Mouse (Mus musculus) CH12.LX (cell line): ENCODE measurements around the gene Ehmt1. TPM values are rescaled to one million over a fixed set of nuclear protein-coding genes. Genes with fewer than 3 reads are reported as not detected.

ENCODE experiments used
- DNase-seq: peaks from one replicate; pipeline ENCODE4 v3.0.0-alpha.2; 2013; ENCODE audit errors: extremely low read depth
- H3K27ac ChIP-seq: 2 replicates; pipeline ENCODE4 v1.5.1; 2012; ENCODE audit warnings: low read depth, mild to moderate bottlenecking, control low read depth, moderate library complexity; ENCODE audit not compliant: insufficient read depth
- H3K27me3 ChIP-seq: replicated peaks from 2 replicates; pipeline ENCODE3; 2012; ENCODE audit warnings: inconsistent platforms
- H3K36me3 ChIP-seq, 2 experiments: replicated peaks in 1 of 2; 2 replicates each; pipeline versions ENCODE3 to v1.6.1; 2012; ENCODE audit warnings: inconsistent platforms in 1 of 2, low read length in 1 of 2, mild to moderate bottlenecking in 1 of 2, mixed read lengths in 1 of 2, moderate library complexity in 1 of 2; ENCODE audit not compliant: control insufficient read depth in 1 of 2, insufficient read depth in 1 of 2
- H3K4me1 ChIP-seq, 2 experiments: 2 replicates each; pipeline ENCODE4 v1.6.1; 2012; ENCODE audit warnings: inconsistent platforms in 1 of 2, moderate library complexity in 1 of 2; ENCODE audit not compliant: insufficient read depth in 2 of 2, control insufficient read depth in 1 of 2
- H3K4me2 ChIP-seq: 2 replicates; pipeline ENCODE4 v1.6.1; 2012; ENCODE audit warnings: low read depth, mild to moderate bottlenecking, control low read depth; ENCODE audit not compliant: poor library complexity, insufficient read depth, severe bottlenecking
- H3K4me3 ChIP-seq, 3 experiments: fragments of 150-350 bp in 1 of 3; sonication (generic) in 1 of 3; replicated peaks in 1 of 3; 2 replicates each; pipeline versions ENCODE3 to v1.5.1; 2011 to 2012; ENCODE audit warnings: low read depth in 2 of 3, low read length in 2 of 3, mild to moderate bottlenecking in 2 of 3, moderate library complexity in 2 of 3, control low read depth in 1 of 3, improper control_type of control experiment in 1 of 3, inconsistent platforms in 1 of 3, mixed read lengths in 1 of 3; ENCODE audit not compliant: poor library complexity in 1 of 3
- H3K79me2 ChIP-seq: replicated peaks from 2 replicates; pipeline ENCODE4 v1.6.1; 2012; ENCODE audit warnings: mild to moderate bottlenecking, moderate library complexity; ENCODE audit not compliant: control insufficient read depth, poor library complexity, insufficient read depth, severe bottlenecking; ENCODE audit errors: extremely low read depth
- H3K9ac ChIP-seq: 2 replicates; pipeline ENCODE4 v1.6.1; 2012; ENCODE audit warnings: low read depth, mild to moderate bottlenecking, control low read depth, moderate library complexity; ENCODE audit not compliant: insufficient read depth
- H3K9me3 ChIP-seq: replicated peaks from 2 replicates; pipeline ENCODE3; 2012; ENCODE audit warnings: low read length, inconsistent platforms, mixed read lengths
- BHLHE40 ChIP-seq: IDR thresholded peaks from 2 replicates; pipeline ENCODE4 v1.6.1; 2011; ENCODE audit warnings: mild to moderate bottlenecking, low read depth, low read length, improper control_type of control experiment
- CHD2 ChIP-seq: IDR thresholded peaks from 2 replicates; pipeline ENCODE4 v1.6.1; 2011; ENCODE audit warnings: low read length, improper control_type of control experiment
- E2F4 ChIP-seq: IDR thresholded peaks from 2 replicates; pipeline ENCODE4 v1.6.1; 2011; ENCODE audit warnings: low read depth, low read length, improper control_type of control experiment; ENCODE audit not compliant: insufficient replicate concordance
- ELF1 ChIP-seq: IDR thresholded peaks from 2 replicates; pipeline ENCODE4 v1.6.1; 2014; ENCODE audit warnings: low read depth, mild to moderate bottlenecking, inconsistent platforms, low read length, improper control_type of control experiment
- GABPA ChIP-seq: IDR thresholded peaks from 2 replicates; pipeline ENCODE4 v1.6.1; 2012; ENCODE audit warnings: low read depth, low read length, improper control_type of control experiment, inconsistent platforms; ENCODE audit not compliant: insufficient replicate concordance
- HCFC1 ChIP-seq: IDR thresholded peaks from 2 replicates; pipeline ENCODE4 v1.6.1; 2012; ENCODE audit warnings: low read depth, mild to moderate bottlenecking, inconsistent platforms, low read length, improper control_type of control experiment
- MAFK ChIP-seq: IDR thresholded peaks from 2 replicates; pipeline ENCODE4 v1.6.1; 2011; ENCODE audit warnings: low read length, improper control_type of control experiment; ENCODE audit not compliant: insufficient replicate concordance
- MAZ ChIP-seq: IDR thresholded peaks from 2 replicates; pipeline ENCODE4 v1.6.1; 2012; ENCODE audit warnings: low read depth, mild to moderate bottlenecking, inconsistent platforms, low read length, improper control_type of control experiment, moderate library complexity
- MEF2A ChIP-seq: IDR thresholded peaks from 2 replicates; pipeline ENCODE4 v1.6.1; 2014; ENCODE audit warnings: low read depth, mild to moderate bottlenecking, inconsistent platforms, low read length, improper control_type of control experiment, borderline replicate concordance
- MYC ChIP-seq: IDR thresholded peaks from 2 replicates; pipeline ENCODE4 v1.6.1; 2011; ENCODE audit warnings: low read depth, mild to moderate bottlenecking, improper control_type of control experiment, low read length
- NRF1 ChIP-seq: IDR thresholded peaks from 2 replicates; pipeline ENCODE4 v1.6.1; 2014; ENCODE audit warnings: low read depth, mild to moderate bottlenecking, inconsistent platforms, low read length, improper control_type of control experiment, moderate library complexity
- PAX5 ChIP-seq: IDR thresholded peaks from 2 replicates; pipeline ENCODE4 v1.6.1; 2012; ENCODE audit warnings: low read length, inconsistent platforms, mixed read lengths
- POLR2A ChIP-seq: IDR thresholded peaks from 2 replicates; pipeline ENCODE4 v1.6.1; 2011; ENCODE audit warnings: low read depth, mild to moderate bottlenecking, improper control_type of control experiment, low read length
- RCOR1 ChIP-seq: conservative IDR thresholded peaks from 2 replicates; pipeline ENCODE4 v1.6.1; 2012; ENCODE audit warnings: low read depth, mild to moderate bottlenecking, inconsistent platforms, low read length, improper control_type of control experiment
- SMC3 ChIP-seq: IDR thresholded peaks from 2 replicates; pipeline ENCODE4 v1.6.1; 2011; ENCODE audit warnings: low read depth, low read length, improper control_type of control experiment
- TBP ChIP-seq: conservative IDR thresholded peaks from 2 replicates; pipeline ENCODE4 v1.6.1; 2011; ENCODE audit warnings: low read depth, low read length, improper control_type of control experiment
- USF1 ChIP-seq: IDR thresholded peaks from 2 replicates; pipeline ENCODE4 v1.6.1; 2014; ENCODE audit warnings: low read depth, mild to moderate bottlenecking, inconsistent platforms, low read length, improper control_type of control experiment
- USF2 ChIP-seq: conservative IDR thresholded peaks from 2 replicates; pipeline ENCODE4 v1.6.1; 2011; ENCODE audit warnings: low read depth, low read length, improper control_type of control experiment
- dilution Hi-C: fragments of 300-500 bp; cut with MboI; formaldehyde crosslinking; loops from 2 replicates; pipeline ENCODE4 v1.14.3; 2020; ENCODE audit warnings: low sequenced_read_pairs; ENCODE audit not compliant: extremely low pct_unique_long_range_greater_than_20kb, extremely low pct_ligation_motif_present
- in situ Hi-C: fragments of 300-500 bp; cut with MboI; formaldehyde crosslinking; loops from 3 replicates; pipeline ENCODE4 v1.14.3; 2019; ENCODE audit warnings: low sequenced_read_pairs, low pct_ligation_motif_present, low pct_unique_long_range_greater_than_20kb, mixed read lengths
- polyA plus RNA-seq: library from polyadenylated mRNA; unstranded; fragments of >175 nt; gene quantifications from 2 replicates; pipeline ENCODE4 v1.2.1, GENCODE M21; 2012; ENCODE audit warnings: low read depth; ENCODE audit not compliant: insufficient read length
- total RNA-seq, 2 experiments: library from RNA; depleted of rRNA; stranded (reverse); fragments of 300-350 nt in 1 of 2; fragments of >200 nt in 1 of 2; gene quantifications; 2 replicates each; pipeline ENCODE4 v1.2.3; 2012 to 2014

The Ehmt1 gene
- total and polyA plus RNA-seq, 3 experiments = 25.5 to 30.7 (median 27.2) TPM

DNA sequence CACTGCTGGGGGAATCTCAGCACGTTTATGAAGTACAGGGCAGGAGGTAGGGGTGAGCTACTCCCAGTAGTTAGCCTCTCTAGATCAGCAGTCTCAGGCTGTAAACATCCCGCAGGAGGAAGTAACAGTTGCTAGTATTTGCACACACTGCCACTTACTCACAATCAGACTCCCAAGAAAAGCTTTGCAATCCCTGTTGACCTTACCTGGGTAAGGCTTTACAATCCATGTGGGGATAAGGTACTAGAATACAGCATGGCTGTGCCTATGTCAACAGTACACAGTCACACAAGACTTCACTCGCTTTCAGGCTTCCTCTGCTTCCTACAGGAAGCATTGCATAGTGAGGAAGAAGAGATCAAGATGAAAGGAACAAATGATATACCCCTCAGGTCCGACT is 22.7 kb downstream of the Ehmt1 start:
- Histone ChIP-seq H3K9me3 (no peaks in the 10 kb centered on the region), H3K36me3 (peaks cover 0 to 40% of the 10 kb centered on the region in 2 experiments), H3K4me1 (peaks cover 0 to 3% of the 10 kb centered on the region in 2 experiments; a peak in 1 of 4 replicates), H3K27ac (no peak overlapping the region)
- dilution Hi-C loops = no loop called here
- no peak for DNase-seq
- TF ChIP-seq POLR2A (no peak), MAFK (no peak), TBP (no peak), MYC (no peak), SMC3 (no peak), E2F4 (no peak)
- TF ChIP-seq, all 38 proteins: peak for 0
- in situ Hi-C loops = no loop called here
- Histone ChIP-seq H3K27me3 (no peaks in the 10 kb centered on the region), H3K4me3 (no peak overlapping the region), H3K4me2 (no peak overlapping the region), H3K79me2 (peaks cover 16% of the 10 kb centered on the region; the same call in 1 of the 2 replicates), H3K9ac (no peak overlapping the region)

DNA sequence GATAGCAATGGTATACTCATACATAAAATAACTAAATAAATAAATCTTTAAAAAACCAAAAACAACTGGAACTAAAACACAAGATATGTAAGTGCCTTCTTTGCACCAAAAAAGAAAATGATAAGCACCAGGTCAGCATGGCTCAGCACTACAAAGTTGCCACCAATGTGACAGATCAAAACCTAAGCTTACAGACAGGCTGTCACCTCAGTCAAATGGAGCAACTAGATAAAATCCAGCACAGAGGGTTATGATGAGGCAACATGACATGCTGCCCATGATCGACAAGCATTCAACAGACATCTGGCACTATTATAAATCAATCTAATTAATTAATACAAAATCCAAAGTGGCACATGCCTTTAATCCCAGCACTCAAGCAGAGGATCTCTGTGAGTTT is 25.2 kb downstream of the Ehmt1 start:
- Histone ChIP-seq H3K4me1 (peaks cover 9 to 26% of the 10 kb centered on the region in 2 experiments), H3K9ac (no peak overlapping the region), H3K27me3 (no peaks in the 10 kb centered on the region), H3K9me3 (no peaks in the 10 kb centered on the region), H3K27ac (no peak overlapping the region), H3K4me3 (no peak overlapping the region), H3K79me2 (peaks cover 8% of the 10 kb centered on the region; the same call in 1 of the 2 replicates), H3K4me2 (no peak overlapping the region), H3K36me3 (peaks cover 0 to 32% of the 10 kb centered on the region in 2 experiments)
- TF ChIP-seq RCOR1 (no peak), USF2 (no peak), CHD2 (no peak), MYC (no peak), NRF1 (no peak), MEF2A (no peak), USF1 (no peak), HCFC1 (no peak), PAX5 (no peak), ELF1 (no peak), BHLHE40 (no peak), SMC3 (no peak), POLR2A (no peak), TBP (no peak), MAZ (no peak), GABPA (no peak)
- in situ Hi-C loops (no loop called here), dilution Hi-C loops (no loop called here)
- DNase-seq = no peak
